Mouse (Mus musculus) stomach, postnatal 0 days (tissue): ENCODE results near the gene Slc31a1. TPM values are rescaled to one million over a fixed set of nuclear protein-coding genes. Genes with fewer than 3 reads are reported as not detected.

Experiments used
- ATAC-seq: fragments of 200-750 bp; cut with Nextera tagmentation; 2 replicates; pipeline ENCODE4 v1.8.0; 2017; ENCODE audit not compliant: low FRiP score, low TSS enrichment
- DNase-seq: peaks from one replicate; pipeline ENCODE4 v3.0.0-alpha.2; 2016; ENCODE audit warnings: low spot score
- H3K27ac ChIP-seq: fragments of 300-500 bp; sonication (generic); replicated peaks from 2 replicates; pipeline ENCODE4 v1.5.1; 2014; ENCODE audit warnings: mild to moderate bottlenecking, control low read depth
- H3K27me3 ChIP-seq: fragments of 300-500 bp; sonication (generic); 2 replicates; pipeline ENCODE4 v1.6.1; 2014; ENCODE audit warnings: low read length; ENCODE audit not compliant: control insufficient read depth, insufficient read depth
- H3K36me3 ChIP-seq: fragments of 300-500 bp; sonication (generic); 2 replicates; pipeline ENCODE4 v1.6.1; 2014; ENCODE audit warnings: low read length, mixed read lengths; ENCODE audit not compliant: control insufficient read depth, insufficient read depth
- H3K4me1 ChIP-seq: fragments of 300-500 bp; sonication (generic); replicated peaks from 2 replicates; pipeline ENCODE4 v1.6.1; 2014; ENCODE audit warnings: antibody characterized with exemption; ENCODE audit not compliant: control insufficient read depth, insufficient read depth
- H3K4me2 ChIP-seq: fragments of 300-500 bp; sonication (generic); replicated peaks from 2 replicates; pipeline ENCODE4 v1.6.1; 2014; ENCODE audit warnings: low read depth, mild to moderate bottlenecking, control low read depth, moderate library complexity
- H3K4me3 ChIP-seq: fragments of 300-500 bp; sonication (generic); 2 replicates; pipeline ENCODE4 v1.5.1; 2014; ENCODE audit warnings: low read depth, low read length, control low read depth
- H3K9ac ChIP-seq: fragments of 300-500 bp; sonication (generic); 2 replicates; pipeline ENCODE4 v1.6.1; 2014; ENCODE audit warnings: mild to moderate bottlenecking, low read length, control low read depth, mixed read lengths
- H3K9me3 ChIP-seq: fragments of 300-500 bp; sonication (generic); 2 replicates; pipeline ENCODE4 v1.6.1; 2016; ENCODE audit warnings: low read length; ENCODE audit not compliant: control insufficient read depth
- CTCF ChIP-seq: IDR thresholded peaks from 2 replicates; pipeline ENCODE4 v1.5.1; 2016; ENCODE audit warnings: antibody characterized with exemption, low read depth, mild to moderate bottlenecking, moderate library complexity
- EP300 ChIP-seq: optimal IDR thresholded peaks from 2 replicates; pipeline ENCODE3; 2016; ENCODE audit warnings: antibody characterized with exemption
- WGBS: fragments of 180-500 bp; shearing (Covaris S2); extraction: QIAGEN DNeasy Blood & Tissue Kit; methylation state at CpG from one replicate; pipeline ENCODE4 v1.1.7; 2014; 5-methylcytosine and 5-hydroxymethylcytosine counted together
- polyA plus RNA-seq: library from polyadenylated mRNA; unstranded; fragments of >200 nt; fragmentation: Nextera tagmentation; extraction: Ambion mirVana; gene quantifications from 2 replicates; pipeline ENCODE4 v1.2.1, GENCODE M21; 2015

Slc31a1 gene
- polyA plus RNA-seq, 1 experiment from 2014 or later = 51.4 TPM

- Histone ChIP-seq H3K36me3 (peaks cover 11% of the 10 kb centered on the region), H3K4me1 (peaks cover 4% of the 10 kb centered on the region; the same call in 1 of the 2 replicates), H3K9me3 (no peaks in the 10 kb centered on the region), H3K4me2 (no peak overlapping the region), H3K4me3 (no peak overlapping the region), H3K27me3 (no peaks in the 10 kb centered on the region), H3K9ac (no peak overlapping the region), H3K27ac (no peak overlapping the region)
- WGBS = 82% methylated on average over 4 of the region's 4 CpGs
- ATAC-seq = no peak
- DNase-seq = no peak
- TF ChIP-seq EP300 = no peak
- TF ChIP-seq CTCF = no peak
Observed at GRCm38 (mm10) chr4:62406133-62406532, 45.6 kb downstream of the Slc31a1 start.

GRCm38 (mm10) chr4:62407730-62408582 is 47.4 kb downstream of the Slc31a1 start:
- peak; percentile 75 for TF ChIP-seq CTCF
- peak; percentile 32 for TF ChIP-seq EP300
- DNase-seq = peak; percentile 69
- WGBS = under 1% methylated on average over 35 of the region's 35 CpGs

GRCm38 (mm10) chr4:62408601-62409282 is 48.2 kb downstream of the Slc31a1 start, which contains the start of the genes Cdc26 and Prpf4:
Gene Cdc26, minus strand, starts transcription at chr4:62408642.
Gene Prpf4, plus strand, starts transcription at chr4:62408797.
- H3K27ac ChIP-seq = peak within 1 kb of the TSS; percentile 86
- peak within 1 kb of the TSS; percentile 84 for H3K9ac ChIP-seq
- no peaks in the 10 kb centered on the region for H3K27me3 ChIP-seq
- TF ChIP-seq EP300 = peak; percentile 49
- no peak for TF ChIP-seq CTCF
- peaks cover 4% of the 10 kb centered on the region; the same call in 1 of the 2 replicates for H3K4me1 ChIP-seq
- H3K36me3 ChIP-seq = peaks cover 6% of the 10 kb centered on the region
- peak within 1 kb of the TSS; percentile 65 for H3K4me3 ChIP-seq
- DNase-seq = peak; percentile 98
- H3K4me2 ChIP-seq = peak within 1 kb of the TSS; percentile 54
- WGBS = under 1% methylated on average over 39 of the region's 39 CpGs
- no peaks in the 10 kb centered on the region for H3K9me3 ChIP-seq
- ATAC-seq = peak; percentile 99

More at GRCm38 (mm10) chr4:62407730-62408582, 47.4 kb downstream of the Slc31a1 start:
- Histone ChIP-seq H3K27ac (peak overlapping the region; percentile 85), H3K4me2 (peak overlapping the region; percentile 47), H3K36me3 (peaks cover 6% of the 10 kb centered on the region), H3K9ac (peak overlapping the region; percentile 84), H3K27me3 (no peaks in the 10 kb centered on the region), H3K9me3 (no peaks in the 10 kb centered on the region), H3K4me3 (peak overlapping the region; percentile 65), H3K4me1 (peaks cover 4% of the 10 kb centered on the region; the same call in 1 of the 2 replicates)
- ATAC-seq = peak; percentile 49

- Histone ChIP-seq H3K27ac (peak overlapping the region; percentile 86), H3K4me1 (peaks cover 4% of the 10 kb centered on the region; the same call in 1 of the 2 replicates), H3K27me3 (no peaks in the 10 kb centered on the region), H3K9me3 (no peaks in the 10 kb centered on the region), H3K4me2 (peak overlapping the region; percentile 54), H3K9ac (peak overlapping the region; percentile 76), H3K4me3 (peak overlapping the region; percentile 65), H3K36me3 (peaks cover 6% of the 10 kb centered on the region)
- TF ChIP-seq EP300 (no peak), CTCF (no peak)
- ATAC-seq = no peak
- DNase-seq = no peak
- WGBS = 11% methylated on average over 6 of the region's 6 CpGs
Observed at GRCm38 (mm10) chr4:62409615-62410014, 49.1 kb downstream of the Slc31a1 start.

GRCm38 (mm10) chr4:62410325-62410724 is 49.8 kb downstream of the Slc31a1 start:
- Histone ChIP-seq H3K4me1 (peaks cover 4% of the 10 kb centered on the region; the same call in 1 of the 2 replicates), H3K36me3 (peaks cover 13% of the 10 kb centered on the region), H3K27me3 (no peaks in the 10 kb centered on the region), H3K9me3 (no peaks in the 10 kb centered on the region), H3K4me3 (no peak overlapping the region), H3K4me2 (no peak overlapping the region), H3K9ac (no peak overlapping the region), H3K27ac (no peak overlapping the region)
- 77% methylated on average over 2 of the region's 2 CpGs for WGBS
- TF ChIP-seq EP300 = no peak
- TF ChIP-seq CTCF = no peak
- ATAC-seq (no peak), DNase-seq (no peak)
